Mouse (Mus musculus): ENCODE data around the gene Gdpd5. TPM values are rescaled to one million over a fixed set of nuclear protein-coding genes. Genes with fewer than 3 reads are reported as not detected.

Gdpd5 gene
- polyA plus RNA-seq, 1 experiment = 16.0 TPM

- Histone ChIP-seq H3K27ac (ENCODE audit: insufficient read depth, low read depth, low read length) (no peak overlapping the region), H3K36me3 (ENCODE audit: control insufficient read depth, insufficient read depth, low read length) (peaks cover 1% of the 10 kb centered on the region; the same call in 1 of the 2 replicates), H3K4me3 (ENCODE audit: low read depth, low read length) (no peak overlapping the region), H3K4me1 (ENCODE audit: control insufficient read depth, insufficient read depth, insufficient read length, low read length) (peaks cover 13% of the 10 kb centered on the region), H3K27me3 (ENCODE audit: control insufficient read depth, insufficient read depth, low read length) (no peaks in the 10 kb centered on the region)
- TF ChIP-seq POLR2A (IDR thresholded peaks at IDR 0.05; ENCODE audit: low read depth, low read length) (no peak), CTCF (IDR thresholded peaks at IDR 0.05; ENCODE audit: extremely low read depth, insufficient read length, insufficient replicate concordance, low read depth, low read length) (no peak)
- 76% methylated on average over 3 of the region's 3 CpGs for WGBS
Observed at GRCm38 (mm10) chr7:99419311-99419710, 38.1 kb downstream of the Gdpd5 start.

- H3K27me3 ChIP-seq (ENCODE audit: control insufficient read depth, insufficient read depth, low read length) = no peaks in the 10 kb centered on the region
- 36% methylated on average over 6 of the region's 6 CpGs for WGBS
- H3K27ac ChIP-seq (ENCODE audit: insufficient read depth, low read depth, low read length) = peak overlapping the region; percentile 85
- no peak for TF ChIP-seq POLR2A (IDR thresholded peaks at IDR 0.05; ENCODE audit: low read depth, low read length)
- no peak for TF ChIP-seq CTCF (IDR thresholded peaks at IDR 0.05; ENCODE audit: extremely low read depth, insufficient read length, insufficient replicate concordance, low read depth, low read length)
- H3K4me3 ChIP-seq (ENCODE audit: low read depth, low read length) = no peak overlapping the region
- H3K4me1 ChIP-seq (ENCODE audit: control insufficient read depth, insufficient read depth, insufficient read length, low read length) = peaks cover 18% of the 10 kb centered on the region
- no peaks in the 10 kb centered on the region for H3K36me3 ChIP-seq (ENCODE audit: control insufficient read depth, insufficient read depth, low read length)
Observed at GRCm38 (mm10) chr7:99421006-99421405, 39.8 kb downstream of the Gdpd5 start.

GRCm38 (mm10) chr7:99424538-99425155 is 43.4 kb downstream of the Gdpd5 start:
- TF ChIP-seq POLR2A (IDR thresholded peaks at IDR 0.05; ENCODE audit: low read depth, low read length) (no peak), CTCF (IDR thresholded peaks at IDR 0.05; ENCODE audit: extremely low read depth, insufficient read length, insufficient replicate concordance, low read depth, low read length) (no peak)
- H3K36me3 ChIP-seq (ENCODE audit: control insufficient read depth, insufficient read depth, low read length) = no peaks in the 10 kb centered on the region
- no peak overlapping the region for H3K27ac ChIP-seq (ENCODE audit: insufficient read depth, low read depth, low read length)
- 39% methylated on average over 8 of the region's 8 CpGs for WGBS
- no peak overlapping the region for H3K4me3 ChIP-seq (ENCODE audit: low read depth, low read length)
- H3K4me1 ChIP-seq (ENCODE audit: control insufficient read depth, insufficient read depth, insufficient read length, low read length) = peaks cover 21% of the 10 kb centered on the region
- no peaks in the 10 kb centered on the region for H3K27me3 ChIP-seq (ENCODE audit: control insufficient read depth, insufficient read depth, low read length)

- WGBS = 85% methylated on average over 4 of the region's 4 CpGs
- no peak for TF ChIP-seq POLR2A (IDR thresholded peaks at IDR 0.05; ENCODE audit: low read depth, low read length)
- TF ChIP-seq CTCF (IDR thresholded peaks at IDR 0.05; ENCODE audit: extremely low read depth, insufficient read length, insufficient replicate concordance, low read depth, low read length) = no peak
- no peaks in the 10 kb centered on the region for H3K27me3 ChIP-seq (ENCODE audit: control insufficient read depth, insufficient read depth, low read length)
- H3K36me3 ChIP-seq (ENCODE audit: control insufficient read depth, insufficient read depth, low read length) = no peaks in the 10 kb centered on the region
- H3K4me1 ChIP-seq (ENCODE audit: control insufficient read depth, insufficient read depth, insufficient read length, low read length) = peaks cover 14% of the 10 kb centered on the region
- H3K27ac ChIP-seq (ENCODE audit: insufficient read depth, low read depth, low read length) = no peak overlapping the region
- no peak overlapping the region for H3K4me3 ChIP-seq (ENCODE audit: low read depth, low read length)
Observed at GRCm38 (mm10) chr7:99425706-99426105, 44.5 kb downstream of the Gdpd5 start.

- no peak for TF ChIP-seq CTCF (IDR thresholded peaks at IDR 0.05; ENCODE audit: extremely low read depth, insufficient read length, insufficient replicate concordance, low read depth, low read length)
- no peaks in the 10 kb centered on the region for H3K36me3 ChIP-seq (ENCODE audit: control insufficient read depth, insufficient read depth, low read length)
Observed at GRCm38 (mm10) chr7:99427031-99427430, 45.8 kb downstream of the Gdpd5 start.

GRCm38 (mm10) chr7:99427987-99428386 is 46.8 kb downstream of the Gdpd5 start:
- Histone ChIP-seq H3K4me3 (ENCODE audit: low read depth, low read length) (no peak overlapping the region), H3K36me3 (ENCODE audit: control insufficient read depth, insufficient read depth, low read length) (no peaks in the 10 kb centered on the region), H3K27ac (ENCODE audit: insufficient read depth, low read depth, low read length) (no peak overlapping the region), H3K27me3 (ENCODE audit: control insufficient read depth, insufficient read depth, low read length) (no peaks in the 10 kb centered on the region), H3K4me1 (ENCODE audit: control insufficient read depth, insufficient read depth, insufficient read length, low read length) (peaks cover 8% of the 10 kb centered on the region)
- TF ChIP-seq POLR2A (IDR thresholded peaks at IDR 0.05; ENCODE audit: low read depth, low read length) (no peak), CTCF (IDR thresholded peaks at IDR 0.05; ENCODE audit: extremely low read depth, insufficient read length, insufficient replicate concordance, low read depth, low read length) (no peak)
- WGBS = 96% methylated on average over 3 of the region's 3 CpGs

More at GRCm38 (mm10) chr7:99427031-99427430, 45.8 kb downstream of the Gdpd5 start:
- no peak overlapping the region for H3K4me3 ChIP-seq (ENCODE audit: low read depth, low read length)
- H3K27ac ChIP-seq (ENCODE audit: insufficient read depth, low read depth, low read length) = no peak overlapping the region
- WGBS = 72% methylated on average over 10 of the region's 10 CpGs
- H3K4me1 ChIP-seq (ENCODE audit: control insufficient read depth, insufficient read depth, insufficient read length, low read length) = peaks cover 8% of the 10 kb centered on the region
- no peaks in the 10 kb centered on the region for H3K27me3 ChIP-seq (ENCODE audit: control insufficient read depth, insufficient read depth, low read length)

- H3K36me3 ChIP-seq (ENCODE audit: control insufficient read depth, insufficient read depth, low read length) = no peaks in the 10 kb centered on the region
- TF ChIP-seq CTCF (IDR thresholded peaks at IDR 0.05; ENCODE audit: extremely low read depth, insufficient read length, insufficient replicate concordance, low read depth, low read length) (no peak), POLR2A (IDR thresholded peaks at IDR 0.05; ENCODE audit: low read depth, low read length) (no peak)
- 69% methylated on average over 5 of the region's 5 CpGs for WGBS
- H3K27ac ChIP-seq (ENCODE audit: insufficient read depth, low read depth, low read length) = no peak overlapping the region
- H3K4me1 ChIP-seq (ENCODE audit: control insufficient read depth, insufficient read depth, insufficient read length, low read length) = peaks cover 8% of the 10 kb centered on the region
- H3K4me3 ChIP-seq (ENCODE audit: low read depth, low read length) = no peak overlapping the region
- H3K27me3 ChIP-seq (ENCODE audit: control insufficient read depth, insufficient read depth, low read length) = no peaks in the 10 kb centered on the region
Observed at GRCm38 (mm10) chr7:99428836-99429235, 47.6 kb downstream of the Gdpd5 start.
